Mouse (Mus musculus) forebrain, embryonic 10.5 days (tissue): ENCODE results near the gene Cst11. TPM values are rescaled to one million over a fixed set of nuclear protein-coding genes. Genes with fewer than 3 reads are reported as not detected.
"Not testable (repeated sequence)": the region's sequence is repeated elsewhere in the genome, so short reads cannot be mapped to it uniquely, and the experiment has no call there.

Source experiments
- DNase-seq: peaks from one replicate; pipeline ENCODE4 v3.0.0-alpha.2; 2017; ENCODE audit warnings: low spot score; ENCODE audit errors: extremely low spot score
- H3K27ac ChIP-seq: fragments of 300-500 bp; sonication (generic); 2 replicates; pipeline ENCODE4 v1.5.1; 2016; ENCODE audit warnings: mild to moderate bottlenecking
- H3K27me3 ChIP-seq: fragments of 300-500 bp; sonication (generic); 2 replicates; pipeline ENCODE4 v1.6.1; 2016; ENCODE audit warnings: mild to moderate bottlenecking; ENCODE audit not compliant: poor library complexity, severe bottlenecking
- H3K36me3 ChIP-seq: fragments of 300-500 bp; sonication (generic); replicated peaks from 2 replicates; pipeline ENCODE4 v1.6.1; 2016; ENCODE audit warnings: mild to moderate bottlenecking, moderate library complexity
- H3K4me1 ChIP-seq: fragments of 300-500 bp; sonication (generic); 2 replicates; pipeline ENCODE4 v1.6.1; 2016
- H3K4me3 ChIP-seq: fragments of 300-500 bp; sonication (generic); 2 replicates; pipeline ENCODE4 v1.5.1; 2016; ENCODE audit warnings: mild to moderate bottlenecking, moderate library complexity
- H3K9me3 ChIP-seq: fragments of 300-500 bp; sonication (generic); 2 replicates; pipeline ENCODE4 v1.6.1; 2016; ENCODE audit warnings: mild to moderate bottlenecking, moderate library complexity
- WGBS: fragments of 180-500 bp; shearing (Covaris S2); methylation state at CpG from one replicate; pipeline ENCODE4 v1.1.7; 2016; 5-methylcytosine and 5-hydroxymethylcytosine counted together
- polyA plus RNA-seq: library from polyadenylated mRNA; unstranded; fragments of >200 nt; fragmentation: Nextera tagmentation; extraction: Ambion mirVana; gene quantifications from 2 replicates; pipeline ENCODE4 v1.2.1, GENCODE M21; 2016

Gene Cst11
- not detected in 2 replicates for polyA plus RNA-seq

DNA sequence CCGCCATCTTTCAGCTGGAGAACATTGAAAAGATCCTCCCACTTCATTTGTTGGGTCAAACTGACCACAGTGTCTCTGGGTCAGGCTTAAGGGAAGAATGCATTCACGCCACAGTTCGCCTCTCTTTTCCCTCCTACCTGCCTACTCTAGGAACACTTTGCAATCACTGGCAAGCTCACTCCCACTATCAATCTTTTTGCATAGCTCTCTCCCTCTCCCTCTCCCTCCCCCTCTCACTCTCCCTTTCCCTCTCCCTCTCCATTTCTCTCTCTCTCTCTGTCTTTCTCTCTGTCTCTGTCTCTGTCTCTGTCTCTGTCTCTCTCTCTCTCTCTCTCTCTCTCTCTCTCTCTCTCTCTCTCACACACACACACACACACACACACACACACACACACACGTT, at the start of gene Cst11:
Cst11 (minus strand) TSS at position 101 of the 400 bp plus-strand sequence.
- H3K9me3 ChIP-seq, H3K36me3 ChIP-seq, H3K27me3 ChIP-seq, H3K27ac ChIP-seq, H3K4me1 ChIP-seq, H3K4me3 ChIP-seq, DNase-seq: not testable (repeated sequence)
- WGBS: 84% methylated on average over 4 of the region's 4 CpGs

GRCm38 (mm10) chr2:148819909-148820308, 48.6 kb upstream of the Cst11 start, which contains the start of gene Cst13:
Cst13 (plus strand) TSS chr2:148820081.
- DNase-seq: no peak
- no peak within 1 kb of the TSS for H3K27ac ChIP-seq
- H3K9me3 ChIP-seq: no peaks in the 10 kb centered on the region
- H3K4me3 ChIP-seq: no peak within 1 kb of the TSS
- no peaks in the 10 kb centered on the region for H3K27me3 ChIP-seq
- no peaks in the 10 kb centered on the region for H3K4me1 ChIP-seq
- H3K36me3 ChIP-seq: no peaks in the 10 kb centered on the region

- 86% methylated on average over 6 of the region's 6 CpGs for WGBS
- H3K4me1 ChIP-seq: no peaks in the 10 kb centered on the region
- DNase-seq: no peak
- H3K36me3 ChIP-seq: no peaks in the 10 kb centered on the region
- H3K27ac ChIP-seq: no peak overlapping the region
- H3K27me3 ChIP-seq: no peaks in the 10 kb centered on the region
- H3K9me3 ChIP-seq: no peaks in the 10 kb centered on the region
- no peak overlapping the region for H3K4me3 ChIP-seq
Observed at GRCm38 (mm10) chr2:148806696-148807095, 35.4 kb upstream of the Cst11 start.

GRCm38 (mm10) chr2:148801491-148801921, 30.2 kb upstream of the Cst11 start:
- H3K36me3 ChIP-seq: no peaks in the 10 kb centered on the region
- no peak for DNase-seq
- no peak overlapping the region for H3K4me3 ChIP-seq
- no peaks in the 10 kb centered on the region for H3K9me3 ChIP-seq
- H3K27me3 ChIP-seq: no peaks in the 10 kb centered on the region
- H3K4me1 ChIP-seq: no peaks in the 10 kb centered on the region
- 81% methylated on average over 3 of the region's 3 CpGs for WGBS
- H3K27ac ChIP-seq: no peak overlapping the region

GRCm38 (mm10) chr2:148798485-148798884, 27.2 kb upstream of the Cst11 start, which contains the start of gene Cst8:
Cst8 (plus strand) TSS chr2:148798785.
- H3K9me3 ChIP-seq: no peaks in the 10 kb centered on the region
- no peak within 1 kb of the TSS for H3K27ac ChIP-seq
- 92% methylated on average over 1 of the region's 1 CpGs for WGBS
- H3K4me3 ChIP-seq: no peak within 1 kb of the TSS
- no peaks in the 10 kb centered on the region for H3K4me1 ChIP-seq
- H3K27me3 ChIP-seq: no peaks in the 10 kb centered on the region
- H3K36me3 ChIP-seq: no peaks in the 10 kb centered on the region
- DNase-seq: no peak

GRCm38 (mm10) chr2:148789142-148789541, 17.8 kb upstream of the Cst11 start, which contains the start of gene Cst12:
Cst12 (plus strand) TSS chr2:148789361.
- H3K4me3 ChIP-seq: no peak within 1 kb of the TSS
- 90% methylated on average over 6 of the region's 6 CpGs for WGBS
- H3K27ac ChIP-seq: no peak within 1 kb of the TSS
- no peaks in the 10 kb centered on the region for H3K36me3 ChIP-seq
- no peaks in the 10 kb centered on the region for H3K9me3 ChIP-seq
- DNase-seq: no peak
- no peaks in the 10 kb centered on the region for H3K27me3 ChIP-seq
- no peaks in the 10 kb centered on the region for H3K4me1 ChIP-seq

- no peaks in the 10 kb centered on the region for H3K27me3 ChIP-seq
- H3K4me1 ChIP-seq: no peaks in the 10 kb centered on the region
- WGBS: 19% methylated on average over 1 of the region's 1 CpGs
- DNase-seq: no peak
- H3K36me3 ChIP-seq: no peaks in the 10 kb centered on the region
- no peaks in the 10 kb centered on the region for H3K9me3 ChIP-seq
- no peak within 1 kb of the TSS for H3K4me3 ChIP-seq
- no peak within 1 kb of the TSS for H3K27ac ChIP-seq
Observed at GRCm38 (mm10) chr2:148781709-148782108, 10.4 kb upstream of the Cst11 start, which contains the start of gene 8030411F24Rik. 8030411F24Rik (plus strand) TSS chr2:148782009.

- H3K9me3 ChIP-seq: no peaks in the 10 kb centered on the region
- no peaks in the 10 kb centered on the region for H3K27me3 ChIP-seq
- no peak for DNase-seq
- no peak overlapping the region for H3K4me3 ChIP-seq
- no peak overlapping the region for H3K27ac ChIP-seq
- 100% methylated on average over 1 of the region's 1 CpGs for WGBS
- no peaks in the 10 kb centered on the region for H3K4me1 ChIP-seq
- no peaks in the 10 kb centered on the region for H3K36me3 ChIP-seq
Observed at GRCm38 (mm10) chr2:148763648-148764388, 7.5 kb downstream of the Cst11 start.

DNA sequence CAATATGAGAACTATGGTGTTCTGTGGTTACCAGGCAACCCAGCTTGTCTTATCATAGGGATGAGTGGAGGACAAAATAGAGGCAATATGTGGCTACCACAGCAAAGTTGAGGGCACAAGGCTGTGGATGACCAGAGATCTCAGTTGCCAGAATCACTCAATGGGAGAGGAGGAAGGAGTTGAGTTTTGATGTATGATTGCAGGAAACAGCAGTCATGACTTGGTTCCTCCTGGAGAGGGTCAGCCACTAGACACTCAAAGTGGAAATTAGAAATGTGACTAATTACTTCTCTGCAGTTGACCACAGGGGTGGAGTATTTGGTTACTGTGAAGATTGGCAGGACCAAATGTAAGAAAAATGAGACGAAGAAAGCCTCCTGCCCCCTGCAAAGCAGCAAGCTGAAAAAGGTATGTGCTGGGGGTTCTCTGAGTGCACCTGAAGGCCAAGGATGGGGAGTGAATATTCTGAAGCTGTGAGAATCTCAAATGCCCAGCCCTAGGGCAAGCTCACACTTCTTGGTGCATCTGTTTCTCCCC, 16.9 kb downstream of the Cst11 start:
- Histone ChIP-seq H3K4me3 (no peak overlapping the region), H3K27ac (no peak overlapping the region), H3K27me3 (no peaks in the 10 kb centered on the region), H3K4me1 (0 out of 2 replicates have a peak, but pooled peaks cover 2% of the 10 kb centered on the region), H3K9me3 (no peaks in the 10 kb centered on the region), H3K36me3 (no peaks in the 10 kb centered on the region)
- 84% methylated on average over 1 of the region's 1 CpGs for WGBS
- no peak for DNase-seq

GRCm38 (mm10) chr2:148751893-148752813, 19.1 kb downstream of the Cst11 start:
- H3K4me1 ChIP-seq: 0 out of 2 replicates have a peak, but pooled peaks cover 2% of the 10 kb centered on the region
- H3K27ac ChIP-seq: no peak overlapping the region
- H3K9me3 ChIP-seq: no peaks in the 10 kb centered on the region
- H3K27me3 ChIP-seq: no peaks in the 10 kb centered on the region
- no peaks in the 10 kb centered on the region for H3K36me3 ChIP-seq
- peak overlapping the region; percentile 46 for H3K4me3 ChIP-seq
- peak; percentile 66 for DNase-seq
- WGBS: 20% methylated on average over 15 of the region's 15 CpGs

DNA sequence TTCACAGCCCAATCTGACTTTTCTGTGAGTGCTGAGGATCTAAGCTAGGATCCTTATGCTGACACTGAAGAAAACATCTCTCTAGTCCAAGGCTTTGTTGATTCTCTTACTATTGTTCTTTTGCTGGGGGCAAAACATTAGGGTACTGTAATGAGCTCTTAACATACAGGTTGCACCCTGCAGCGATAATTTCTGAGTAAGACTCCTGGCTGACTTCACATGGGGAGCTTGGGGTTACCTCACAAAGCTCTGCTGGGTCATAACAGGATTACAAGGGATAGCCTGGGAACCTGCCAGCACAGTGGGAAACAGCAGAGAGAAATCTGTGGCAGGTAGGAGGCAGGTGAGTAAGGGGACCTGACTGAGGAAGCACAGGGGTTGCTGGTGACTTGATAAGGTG, 21.2 kb downstream of the Cst11 start, which contains the start of gene Cstl1:
Cstl1 (plus strand) TSS at position 301 of the 400 bp plus-strand sequence.
- H3K27me3 ChIP-seq: no peaks in the 10 kb centered on the region
- H3K27ac ChIP-seq: no peak within 1 kb of the TSS
- H3K9me3 ChIP-seq: no peaks in the 10 kb centered on the region
- H3K36me3 ChIP-seq: no peaks in the 10 kb centered on the region
- WGBS: 84% methylated on average over 1 of the region's 1 CpGs
- no peak for DNase-seq
- 0 out of 2 replicates have a peak, but pooled peaks cover 2% of the 10 kb centered on the region for H3K4me1 ChIP-seq
- H3K4me3 ChIP-seq: no peak within 1 kb of the TSS

- Histone ChIP-seq H3K4me3 (no peak overlapping the region), H3K27ac (no peak overlapping the region), H3K27me3 (no peaks in the 10 kb centered on the region), H3K9me3 (no peaks in the 10 kb centered on the region), H3K4me1 (no peaks in the 10 kb centered on the region), H3K36me3 (no peaks in the 10 kb centered on the region)
- WGBS: 78% methylated on average over 3 of the region's 3 CpGs
- DNase-seq: no peak
Observed at GRCm38 (mm10) chr2:148743846-148744407, 27.4 kb downstream of the Cst11 start.
